Mouse (Mus musculus): ENCODE data around the gene 4930452B06Rik.

DNA sequence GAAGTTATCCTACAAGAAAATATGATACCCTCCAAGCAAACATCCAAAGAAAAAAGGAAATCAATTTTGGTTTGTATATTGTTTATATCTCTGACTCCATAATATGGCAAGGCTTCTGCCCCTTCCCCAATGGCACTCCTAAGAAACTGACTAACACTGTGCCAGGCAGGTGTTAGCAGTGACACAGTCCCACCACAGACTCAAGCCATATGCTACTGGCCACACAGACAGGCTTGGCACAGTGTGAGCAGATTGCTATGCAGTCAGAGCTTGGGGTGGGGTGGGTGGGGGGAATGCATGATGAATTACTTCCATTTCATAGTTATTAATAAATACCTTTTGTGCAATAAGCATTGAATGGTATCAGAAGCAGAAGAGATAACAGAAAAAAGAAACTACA, 157.4 kb downstream of the 4930452B06Rik start:
- TF ChIP-seq CTCF (IDR thresholded peaks at IDR 0.05; ENCODE audit: low read depth), result no peak
- no peak for TF ChIP-seq EP300 (optimal IDR thresholded peaks at IDR 0.05)
